Mouse (Mus musculus) left cerebral cortex, postnatal 25 days (tissue): ENCODE data around the gene Pabpn1l. TPM values are rescaled to one million over a fixed set of nuclear protein-coding genes. Genes with fewer than 3 reads are reported as not detected.
A peak's percentile ranks its signal among the peaks of the same experiment; 100 is the strongest.

Source experiments
- DNase-seq, 2 experiments: peaks; one replicate each; pipeline ENCODE4 v3.0.0; 2022; ENCODE audit warnings: low spot score in 2 of 2, mixed read lengths in 1 of 2
- intact Hi-C: fragments of 180-260 bp; cut with DNase I; formaldehyde crosslinking; loops from one replicate; pipeline ENCODE4 v1.15.1; 2025
- total RNA-seq, 2 experiments: library from RNA; stranded (reverse); gene quantifications; 2 replicates each; pipeline ENCODE4 v1.2.3; 2021

Gene Pabpn1l
- not detected for total RNA-seq

DNA sequence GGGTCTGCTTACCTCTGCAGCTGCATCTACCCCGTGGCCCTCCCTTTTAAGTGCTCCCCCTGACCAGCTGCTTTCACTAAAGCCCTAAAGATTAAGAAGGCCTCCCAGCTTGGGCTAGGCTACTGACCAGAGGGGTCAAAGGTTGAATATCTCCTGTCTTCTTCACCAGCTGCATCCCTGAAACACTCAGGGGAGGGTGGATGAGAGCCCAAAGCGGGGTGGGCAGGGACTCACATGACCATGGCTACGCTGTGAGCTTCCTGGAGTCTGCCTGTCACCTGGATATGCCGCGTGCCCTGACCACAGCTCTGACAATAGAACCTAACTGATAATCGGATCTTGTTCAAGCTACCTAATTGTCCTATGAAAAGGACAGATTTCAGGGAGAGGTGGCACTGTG, at the start of gene Pabpn1l:
Gene Pabpn1l (minus strand): TSS at position 13 of the 400 bp plus-strand sequence.
- intact Hi-C loops, result no loop called here
- DNase-seq, result no peak

DNA sequence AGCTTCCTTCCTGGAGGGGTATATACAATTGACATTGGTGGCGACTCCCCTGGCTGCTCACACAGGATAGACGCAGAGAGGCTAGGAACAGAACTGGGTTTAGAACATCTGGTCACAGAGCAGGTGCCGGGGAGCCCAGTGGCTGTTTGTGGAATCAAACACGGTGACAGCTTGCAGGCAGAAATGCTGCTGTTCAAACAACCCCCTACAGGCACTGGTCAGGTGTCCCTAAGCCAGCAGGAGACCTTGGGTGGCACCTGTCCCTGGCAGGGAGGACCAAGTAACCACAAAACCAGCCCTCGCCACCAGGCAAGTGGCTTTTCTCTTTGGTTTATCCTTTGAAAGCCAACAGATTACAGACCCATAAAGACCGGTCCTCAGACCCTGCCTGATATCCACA, 49.4 kb upstream of the Pabpn1l start:
- no peak for DNase-seq
- intact Hi-C loops, result no loop called here

- DNase-seq, result no peak
- intact Hi-C loops, result no loop called here
Observed at GRCm38 (mm10) chr8:122670718-122671117, 48.2 kb upstream of the Pabpn1l start.

DNA sequence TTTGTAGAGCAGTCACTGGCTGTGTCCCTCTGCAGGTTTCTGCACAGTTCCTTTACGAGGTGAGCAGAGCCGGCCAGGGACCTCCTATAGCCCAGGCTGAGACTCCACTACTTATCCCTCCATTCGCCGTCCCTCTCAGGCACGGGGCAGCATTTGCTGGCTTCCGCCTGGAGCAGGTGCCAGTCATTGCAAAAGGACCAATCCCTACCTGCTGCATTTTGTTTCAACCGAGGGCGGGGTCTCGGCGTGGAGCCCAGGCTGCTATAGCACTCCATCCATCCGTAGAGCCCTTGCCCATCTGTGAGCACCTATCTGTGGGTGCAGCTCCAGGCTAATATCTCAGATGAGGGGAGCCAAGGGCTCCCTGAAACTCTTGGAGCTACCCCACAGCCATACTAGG, 47.5 kb upstream of the Pabpn1l start:
- intact Hi-C loops, result no loop called here
- DNase-seq, result no peak

- intact Hi-C loops, result loop anchor here (2.0 kb wide), 1 partner anchor 29 kb away; no protein-coding TSS in a partner anchor
- DNase-seq, result no peak
Observed at GRCm38 (mm10) chr8:122669370-122669769, 46.8 kb upstream of the Pabpn1l start.

DNA sequence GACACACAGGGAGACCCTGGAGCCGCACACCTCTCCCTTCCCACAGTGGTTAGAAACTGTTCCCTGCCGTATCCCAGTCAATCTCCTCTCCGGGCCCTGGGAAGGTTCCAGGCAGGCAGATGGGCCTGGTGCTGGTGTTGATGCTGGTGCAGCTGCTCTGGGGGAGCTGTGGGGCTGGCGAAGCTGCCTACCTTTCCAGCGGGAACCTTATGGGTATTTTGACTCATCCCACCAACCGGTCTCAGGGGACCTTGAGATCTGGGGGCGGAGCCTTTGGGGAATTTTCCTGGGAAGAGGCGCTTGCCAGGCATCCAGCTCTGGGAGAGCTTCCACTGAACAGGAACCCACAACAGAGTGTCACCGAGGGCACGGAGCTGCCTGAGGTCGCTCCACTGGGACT, 45.3 kb upstream of the Pabpn1l start:
- peak; percentile 47 to 91 for DNase-seq
- intact Hi-C loops, result loop anchor here (2.0 kb wide), 1 partner anchor 27 kb away; no protein-coding TSS in a partner anchor

DNA sequence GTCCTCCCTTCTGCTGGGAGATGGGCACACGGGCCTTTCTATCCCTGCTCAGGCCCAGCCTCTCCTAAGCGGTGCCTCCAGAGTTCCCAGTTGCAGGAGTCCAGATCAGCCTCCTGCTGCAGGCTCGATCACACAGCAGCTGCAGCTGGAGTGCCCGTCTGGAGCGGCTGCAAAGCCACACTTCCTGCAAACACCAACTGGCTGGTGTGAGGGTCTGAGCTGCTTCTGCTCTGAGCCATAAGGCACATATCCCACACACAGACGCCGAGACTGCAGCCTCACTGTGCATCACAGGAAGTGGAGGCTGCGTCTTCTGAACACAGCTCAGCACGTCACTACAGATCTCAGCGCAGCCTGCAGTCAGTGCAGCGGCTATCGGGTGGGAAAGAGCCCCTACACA, 44.3 kb upstream of the Pabpn1l start:
- DNase-seq, result peak; percentile 52 to 90
- intact Hi-C loops, result no loop called here

GRCm38 (mm10) chr8:122666338-122666764, 43.8 kb upstream of the Pabpn1l start:
- intact Hi-C loops, result no loop called here
- peak in 1 of 2 experiments; percentile 31 for DNase-seq

GRCm38 (mm10) chr8:122665667-122666316, 43.3 kb upstream of the Pabpn1l start:
- intact Hi-C loops, result no loop called here
- no peak for DNase-seq

DNA sequence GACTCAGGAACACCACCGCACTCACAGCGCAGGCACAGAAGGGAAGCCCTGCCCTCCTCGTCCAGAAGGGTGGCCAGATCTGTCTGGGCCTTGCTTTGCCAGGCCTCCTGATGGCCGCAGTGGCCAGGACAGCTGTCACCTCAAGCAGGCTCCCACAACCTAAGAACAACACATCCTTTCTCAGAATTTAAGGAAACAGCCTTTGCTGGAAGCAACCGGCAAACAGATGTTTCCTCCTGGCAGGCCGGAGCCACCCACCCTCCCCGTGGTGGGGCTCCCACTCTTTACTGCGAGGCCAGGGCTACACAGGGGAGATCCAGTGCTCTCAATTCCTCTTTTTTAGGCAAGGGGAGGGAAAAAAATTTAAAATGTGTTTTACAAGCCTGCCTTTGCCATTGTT, 42.7 kb upstream of the Pabpn1l start:
- intact Hi-C loops, result no loop called here
- DNase-seq, result peak; percentile 41 to 54

GRCm38 (mm10) chr8:122663670-122664069, 41.1 kb upstream of the Pabpn1l start:
- intact Hi-C loops, result no loop called here
- DNase-seq, result no peak

GRCm38 (mm10) chr8:122663106-122663505, 40.6 kb upstream of the Pabpn1l start:
- no peak for DNase-seq
- intact Hi-C loops, result no loop called here

DNA sequence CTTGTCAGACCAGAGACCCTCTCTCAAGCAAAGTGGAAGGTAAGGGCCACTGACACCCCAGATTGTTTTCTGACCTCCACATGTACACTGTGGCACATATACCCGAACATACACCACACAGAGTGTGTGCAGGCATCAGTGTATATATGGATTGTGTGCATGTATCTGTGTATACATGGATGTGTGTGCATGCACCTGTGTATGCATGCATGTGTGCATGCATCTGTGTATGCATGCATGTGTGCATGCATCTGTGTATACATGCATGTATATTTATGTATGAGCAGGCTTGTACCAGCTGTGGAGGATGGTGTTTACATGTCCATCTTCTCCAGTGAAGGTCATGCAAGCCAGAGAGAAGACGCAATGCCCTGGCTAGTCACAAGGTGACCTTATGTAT, 39.4 kb upstream of the Pabpn1l start:
- intact Hi-C loops, result no loop called here
- no peak for DNase-seq

DNA sequence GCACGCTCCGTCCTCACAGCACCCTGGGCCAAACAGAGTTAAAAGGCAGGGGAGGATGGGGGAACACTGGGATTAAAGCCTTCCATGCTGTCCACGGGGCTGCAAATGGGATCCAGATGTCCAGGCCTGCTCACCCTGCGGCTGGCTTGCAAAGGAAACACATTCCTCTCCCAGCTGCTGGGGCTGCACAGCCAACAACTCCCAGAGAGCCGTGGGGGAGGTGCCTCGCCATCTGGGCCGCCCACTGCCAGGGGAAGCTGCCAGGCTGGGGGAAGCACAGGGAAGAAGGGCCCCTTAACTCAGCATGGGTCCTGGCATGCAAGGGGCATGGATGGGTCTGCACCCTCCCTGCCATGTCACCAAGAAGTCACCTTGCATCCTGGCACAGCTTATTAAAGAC, 38.6 kb upstream of the Pabpn1l start:
- intact Hi-C loops, result no loop called here

GRCm38 (mm10) chr8:122660022-122660421, 37.5 kb upstream of the Pabpn1l start:
- DNase-seq, result no peak
- intact Hi-C loops, result no loop called here

More for the DNA sequence above, 38.6 kb upstream of the Pabpn1l start:
- DNase-seq, result peak; percentile 75 to 86

GRCm38 (mm10) chr8:122658807-122659160, 36.2 kb upstream of the Pabpn1l start:
- intact Hi-C loops, result no loop called here
- no peak for DNase-seq

DNA sequence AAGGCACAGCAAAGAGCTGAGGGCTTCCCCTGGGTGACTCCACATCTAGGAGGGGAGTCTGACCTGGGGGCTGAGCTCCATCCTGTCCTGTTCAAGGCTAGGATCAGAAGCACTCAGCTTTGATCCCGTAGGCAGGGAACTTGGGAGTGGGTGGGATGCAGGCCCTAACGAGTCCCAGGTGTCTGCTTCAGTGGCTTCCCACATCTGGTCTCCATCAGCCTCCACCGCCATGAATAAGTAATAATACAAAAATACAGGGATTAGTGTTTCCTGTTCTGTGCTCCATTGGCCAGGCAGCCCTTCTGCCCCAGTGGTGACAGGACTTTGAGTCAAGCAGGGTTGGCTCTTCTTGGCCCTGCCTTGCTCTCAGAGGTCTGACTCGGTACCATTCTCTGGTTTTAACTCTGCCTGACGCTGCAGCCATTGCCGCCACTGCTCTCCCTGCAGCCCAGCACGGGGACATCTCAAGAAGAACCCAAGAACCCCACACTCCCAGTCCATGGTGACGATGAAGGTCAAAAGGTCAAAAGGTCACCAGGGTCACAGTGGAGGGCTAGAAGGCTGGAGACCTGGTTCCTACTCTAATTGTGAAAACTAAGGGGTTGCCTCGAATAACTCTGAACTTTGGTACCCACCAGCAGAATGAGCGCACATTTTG, 35.7 kb upstream of the Pabpn1l start:
- no peak for DNase-seq
- intact Hi-C loops, result no loop called here

- intact Hi-C loops, result no loop called here
- DNase-seq, result no peak
Observed at GRCm38 (mm10) chr8:122656056-122656999, 33.8 kb upstream of the Pabpn1l start.

DNA sequence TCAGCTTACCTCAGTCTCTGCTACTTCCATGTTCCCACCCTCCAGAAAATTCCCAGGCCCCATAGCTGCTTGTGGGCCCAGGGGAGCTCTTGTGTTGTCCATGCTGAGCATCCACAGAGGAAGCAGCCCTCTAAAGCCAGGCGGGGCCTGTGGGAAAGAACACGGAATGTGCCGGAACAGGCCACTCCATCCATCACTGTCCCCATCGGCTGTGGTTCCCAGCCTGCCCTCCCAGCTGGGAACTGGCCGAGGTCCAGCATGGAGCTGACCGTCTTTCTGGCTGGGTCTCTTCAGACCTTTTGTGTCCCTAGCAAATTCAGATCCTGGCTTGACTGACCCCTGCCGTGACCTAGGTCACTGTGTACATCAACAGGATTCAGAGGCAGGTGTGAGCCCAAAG, 32.2 kb upstream of the Pabpn1l start:
- intact Hi-C loops, result no loop called here
- DNase-seq, result no peak

DNA sequence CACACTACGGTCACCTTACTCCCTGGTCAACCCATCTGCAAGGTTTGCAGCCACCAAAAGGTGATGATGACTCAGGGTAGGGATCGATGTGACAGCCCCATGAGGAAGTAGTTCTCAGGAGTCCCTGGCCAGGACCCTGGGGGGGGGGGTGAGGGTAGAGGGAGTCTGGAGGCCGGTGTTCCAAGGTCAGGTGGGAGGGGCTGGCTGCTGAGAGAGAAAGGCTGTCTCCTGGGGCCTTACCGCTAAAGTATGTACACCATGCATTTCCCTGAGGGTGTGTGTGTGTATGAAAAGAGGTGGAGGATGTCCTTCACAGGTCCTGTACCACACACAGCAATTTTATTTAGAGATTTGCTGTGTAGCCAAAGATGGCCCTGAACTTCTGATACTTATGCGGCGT, 30.1 kb upstream of the Pabpn1l start:
- intact Hi-C loops, result no loop called here
- DNase-seq, result no peak
